9 mouse cellular contexts compared by ENCODE assay signal in the genomic region with DNA sequence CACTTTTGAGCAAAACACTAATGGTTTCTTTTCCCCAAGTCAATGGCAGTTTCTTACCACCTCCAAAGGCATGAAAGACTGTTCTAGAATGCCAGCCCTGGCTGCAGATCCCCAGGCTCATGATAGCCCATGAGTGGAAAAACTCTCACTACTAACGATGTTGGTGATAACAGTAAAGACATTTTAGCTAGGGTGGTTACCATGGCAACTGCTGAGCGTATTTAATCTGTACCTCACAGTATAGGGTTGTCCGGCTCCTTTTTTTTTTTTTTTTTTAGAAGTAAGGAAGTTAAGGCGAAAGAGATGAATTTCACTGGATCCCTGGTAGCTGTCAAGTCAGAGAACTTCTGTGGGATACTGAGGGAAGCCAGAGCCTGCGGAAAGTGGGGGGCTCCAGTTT.
DNase-seq lines count a peak whose midpoint lies in the region; ATAC-seq lines count a peak whose summit lies in the region.
"Had no signal": no experiment of that assay in that cellular context is flagged by ENCODE, and none has a peak within 500 bp of the region (broad histone marks: within the 10 kb centered on the region; RNA-seq: fewer than 3 reads in every experiment).

No protein-coding gene starts in this region.

- WGBS in forebrain, embryonic 14.5 days: 48% methylated on average over 5 of the region's 5 CpGs
- 49% methylated on average over 5 of the region's 5 CpGs for WGBS in forebrain, embryonic 16.5 days
- WGBS in lung, embryonic 15.5 days: 14% methylated on average over 5 of the region's 5 CpGs
- 38% methylated on average over 5 of the region's 5 CpGs for WGBS in embryonic facial prominence, embryonic 12.5 days

- peak; percentile 56 for DNase-seq in forebrain, embryonic 14.5 days (ENCODE audit: low spot score)
- no peak for DNase-seq in lung, postnatal 10 days
- no peak for DNase-seq in cerebellum, adult 9-10 months
- no peak for DNase-seq in retina, embryonic 14.5 days (ENCODE audit: low spot score)

- H3K27ac ChIP-seq in forebrain, embryonic 14.5 days (ENCODE audit: low read depth, low read length): no peak overlapping the region
- H3K27ac ChIP-seq in forebrain, embryonic 16.5 days (ENCODE audit: low read length): no peak overlapping the region
- H3K27ac ChIP-seq in lung, embryonic 15.5 days: peak overlapping the region; percentile 92
- peak overlapping the region; percentile 70 for H3K27ac ChIP-seq in embryonic facial prominence, embryonic 12.5 days

- no peaks in the 10 kb centered on the region for H3K9me3 ChIP-seq in forebrain, embryonic 14.5 days (replicated peaks; ENCODE audit: control insufficient read depth, low read length)
- H3K9me3 ChIP-seq in forebrain, embryonic 16.5 days (ENCODE audit: control insufficient read depth, low read length): no peaks in the 10 kb centered on the region
- H3K9me3 ChIP-seq in lung, embryonic 15.5 days: no peaks in the 10 kb centered on the region
- no peaks in the 10 kb centered on the region for H3K9me3 ChIP-seq in embryonic facial prominence, embryonic 12.5 days
- H3K9me3 ChIP-seq: hindbrain, embryonic 10.5 days had no signal

- H3K27me3 ChIP-seq in forebrain, embryonic 14.5 days (replicated peaks; ENCODE audit: control insufficient read depth, insufficient read depth, low read length): no peaks in the 10 kb centered on the region
- no peaks in the 10 kb centered on the region for H3K27me3 ChIP-seq in forebrain, embryonic 16.5 days (replicated peaks; ENCODE audit: control insufficient read depth, insufficient read depth, low read length)
- H3K27me3 ChIP-seq in lung, embryonic 15.5 days: no peaks in the 10 kb centered on the region
- no peaks in the 10 kb centered on the region for H3K27me3 ChIP-seq in embryonic facial prominence, embryonic 12.5 days

- H3K9ac ChIP-seq in forebrain, embryonic 14.5 days (ENCODE audit: low read length): no peak overlapping the region
- no peak overlapping the region for H3K9ac ChIP-seq in forebrain, embryonic 16.5 days (replicated peaks; ENCODE audit: low read depth, low read length)
- no peak overlapping the region for H3K9ac ChIP-seq in lung, embryonic 15.5 days
- no peak overlapping the region for H3K9ac ChIP-seq in embryonic facial prominence, embryonic 12.5 days

- H3K36me3 ChIP-seq in forebrain, embryonic 14.5 days (ENCODE audit: control insufficient read depth, insufficient read depth, low read length): no peaks in the 10 kb centered on the region
- H3K36me3 ChIP-seq in forebrain, embryonic 16.5 days (ENCODE audit: control insufficient read depth, insufficient read depth): no peaks in the 10 kb centered on the region
- no peaks in the 10 kb centered on the region for H3K36me3 ChIP-seq in lung, embryonic 15.5 days
- H3K36me3 ChIP-seq in embryonic facial prominence, embryonic 12.5 days: no peaks in the 10 kb centered on the region
- H3K36me3 ChIP-seq: hindbrain, embryonic 10.5 days had no signal

- no peak overlapping the region for H3K4me2 ChIP-seq in forebrain, embryonic 14.5 days (ENCODE audit: low read length)
- no peak overlapping the region for H3K4me2 ChIP-seq in forebrain, embryonic 16.5 days (ENCODE audit: low read length)
- no peak overlapping the region for H3K4me2 ChIP-seq in lung, embryonic 15.5 days
- H3K4me2 ChIP-seq in embryonic facial prominence, embryonic 12.5 days (replicated peaks): no peak overlapping the region

- no peak overlapping the region for H3K4me3 ChIP-seq in forebrain, embryonic 14.5 days (ENCODE audit: low read depth, low read length)
- H3K4me3 ChIP-seq in forebrain, embryonic 16.5 days (replicated peaks; ENCODE audit: low read length): no peak overlapping the region
- H3K4me3 ChIP-seq in lung, embryonic 15.5 days: no peak overlapping the region
- H3K4me3 ChIP-seq in embryonic facial prominence, embryonic 12.5 days: no peak overlapping the region
- H3K4me3 ChIP-seq: hindbrain, embryonic 10.5 days had no signal

- 0 out of 2 replicates have a peak, but pooled peaks have one; percentile 23 for ATAC-seq in forebrain, embryonic 14.5 days
- ATAC-seq in forebrain, embryonic 16.5 days: no peak
- peak; percentile 21; the same call in 1 of the 2 replicates for ATAC-seq in lung, embryonic 15.5 days (ENCODE audit: borderline replicate concordance, extremely low read depth, low FRiP score, low TSS enrichment)
- ATAC-seq in embryonic facial prominence, embryonic 12.5 days (ENCODE audit: insufficient number of reproducible peaks, insufficient read depth, low FRiP score, low TSS enrichment): no peak
- peak; percentile 34 for ATAC-seq in megakaryocyte progenitor cell, adult 5-6 weeks (replicated peaks; ENCODE audit: poor library complexity)

- peaks cover 5% of the 10 kb centered on the region; the same call in 1 of the 2 replicates for H3K4me1 ChIP-seq in forebrain, embryonic 14.5 days (ENCODE audit: control insufficient read depth, insufficient read depth, low read length)
- H3K4me1 ChIP-seq in forebrain, embryonic 16.5 days (replicated peaks; ENCODE audit: control insufficient read depth, insufficient read depth, low read length): peaks cover 7% of the 10 kb centered on the region
- H3K4me1 ChIP-seq in lung, embryonic 15.5 days: peaks cover 33% of the 10 kb centered on the region
- H3K4me1 ChIP-seq in embryonic facial prominence, embryonic 12.5 days: peaks cover 20% of the 10 kb centered on the region

Comparison
In these comparisons a context has a peak if more than half of its experiments do, and no peak if none do; other contexts are left out.
1. ATAC-seq: peak in forebrain, embryonic 14.5 days (single experiment), lung, embryonic 15.5 days (single experiment) and megakaryocyte progenitor cell, adult 5-6 weeks (single experiment); none in forebrain, embryonic 16.5 days (single experiment) and embryonic facial prominence, embryonic 12.5 days (single experiment).
2. H3K27ac ChIP-seq: peak in lung, embryonic 15.5 days (single experiment) and embryonic facial prominence, embryonic 12.5 days (single experiment); none in forebrain, embryonic 14.5 days (single experiment) and forebrain, embryonic 16.5 days (single experiment).